Mouse (Mus musculus) erythroblast, embryonic 14.5 days (primary cell): ENCODE data around the gene S1pr1.

ENCODE experiments used
- GATA1 ChIP-seq: IDR thresholded peaks from 2 replicates; pipeline ENCODE4 v1.6.1; 2012; ENCODE audit warnings: low read length, inconsistent platforms, mixed read lengths
- TAL1 ChIP-seq: IDR thresholded peaks from 3 replicates; pipeline ENCODE4 v1.6.1; 2012; ENCODE audit warnings: low read length, inconsistent platforms, mixed read lengths

DNA sequence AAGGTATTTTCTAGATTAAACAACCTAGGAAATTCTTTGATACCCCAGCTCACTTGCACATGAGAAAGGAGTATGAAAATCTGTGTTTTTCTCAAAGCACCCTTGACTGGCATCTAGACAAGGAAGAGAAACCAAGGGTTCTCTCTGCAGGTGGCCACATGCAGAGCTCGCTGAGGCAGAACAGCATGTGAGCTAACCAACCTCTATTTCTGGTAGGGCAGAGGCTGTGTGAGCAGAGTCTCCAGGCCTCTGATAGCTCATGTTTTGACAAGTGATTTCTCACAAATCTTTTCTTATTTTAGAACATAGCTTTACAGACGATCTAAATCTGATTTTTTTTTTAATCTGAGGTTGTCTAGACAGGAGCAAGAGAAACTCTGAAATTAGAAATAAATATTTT is 12.8 kb downstream of the S1pr1 start:
- TF ChIP-seq GATA1 (no peak), TAL1 (no peak)
